Mouse (Mus musculus): ENCODE measurements around the gene Lhfpl2.

Gene Lhfpl2

DNA sequence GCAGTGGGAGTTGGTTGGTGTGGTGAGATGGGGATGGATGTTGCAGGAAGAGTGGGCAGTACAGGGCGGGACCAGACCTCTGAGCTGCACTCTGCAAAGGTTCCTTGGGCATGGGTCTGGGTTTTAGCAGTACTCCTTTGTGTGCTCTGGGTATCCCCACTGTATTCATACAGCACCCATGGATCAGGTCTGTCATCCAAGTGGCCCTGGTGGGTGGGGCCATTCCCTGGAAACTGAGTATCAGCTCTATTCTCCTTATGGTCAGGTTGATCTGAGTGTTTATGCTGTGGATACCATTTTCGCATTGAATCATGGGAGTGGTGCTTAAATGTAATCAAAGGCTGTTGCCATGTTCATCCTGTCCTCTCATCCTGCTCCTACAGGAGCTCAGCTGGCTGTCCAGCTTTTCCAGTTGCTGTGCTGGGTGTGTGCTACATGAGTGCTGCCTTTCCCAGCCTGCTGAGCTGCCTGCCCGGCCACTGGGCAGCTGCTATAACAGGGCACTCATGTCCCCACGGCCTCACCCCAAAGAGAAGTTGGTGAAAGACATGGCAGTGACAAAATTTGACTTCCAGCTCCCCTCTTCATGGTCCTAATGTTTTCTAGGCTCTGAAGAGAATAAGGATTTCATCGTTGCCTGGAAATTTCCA is 9.2 kb downstream of the Lhfpl2 start:
- DNase-seq, result no peak

DNA sequence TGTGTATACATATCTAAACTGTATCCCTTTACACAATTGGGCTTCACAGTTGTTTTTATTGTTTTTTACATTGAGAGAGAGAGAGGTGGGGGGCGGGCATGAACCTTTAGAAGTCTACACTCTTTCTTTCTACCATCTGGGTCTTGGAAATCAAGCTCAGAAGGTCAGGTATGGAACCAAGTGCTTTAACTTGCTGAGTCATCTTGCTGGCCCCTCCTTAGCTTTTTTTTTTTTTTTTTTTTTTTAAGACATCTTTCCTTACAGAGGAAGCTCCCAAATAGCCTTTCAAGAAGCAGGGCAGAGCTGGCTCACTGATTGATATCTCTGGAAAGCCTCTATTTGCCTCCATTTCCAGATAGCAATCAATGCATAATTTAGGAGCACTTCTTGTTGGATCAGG is 10.7 kb downstream of the Lhfpl2 start:
- no peak for DNase-seq

DNA sequence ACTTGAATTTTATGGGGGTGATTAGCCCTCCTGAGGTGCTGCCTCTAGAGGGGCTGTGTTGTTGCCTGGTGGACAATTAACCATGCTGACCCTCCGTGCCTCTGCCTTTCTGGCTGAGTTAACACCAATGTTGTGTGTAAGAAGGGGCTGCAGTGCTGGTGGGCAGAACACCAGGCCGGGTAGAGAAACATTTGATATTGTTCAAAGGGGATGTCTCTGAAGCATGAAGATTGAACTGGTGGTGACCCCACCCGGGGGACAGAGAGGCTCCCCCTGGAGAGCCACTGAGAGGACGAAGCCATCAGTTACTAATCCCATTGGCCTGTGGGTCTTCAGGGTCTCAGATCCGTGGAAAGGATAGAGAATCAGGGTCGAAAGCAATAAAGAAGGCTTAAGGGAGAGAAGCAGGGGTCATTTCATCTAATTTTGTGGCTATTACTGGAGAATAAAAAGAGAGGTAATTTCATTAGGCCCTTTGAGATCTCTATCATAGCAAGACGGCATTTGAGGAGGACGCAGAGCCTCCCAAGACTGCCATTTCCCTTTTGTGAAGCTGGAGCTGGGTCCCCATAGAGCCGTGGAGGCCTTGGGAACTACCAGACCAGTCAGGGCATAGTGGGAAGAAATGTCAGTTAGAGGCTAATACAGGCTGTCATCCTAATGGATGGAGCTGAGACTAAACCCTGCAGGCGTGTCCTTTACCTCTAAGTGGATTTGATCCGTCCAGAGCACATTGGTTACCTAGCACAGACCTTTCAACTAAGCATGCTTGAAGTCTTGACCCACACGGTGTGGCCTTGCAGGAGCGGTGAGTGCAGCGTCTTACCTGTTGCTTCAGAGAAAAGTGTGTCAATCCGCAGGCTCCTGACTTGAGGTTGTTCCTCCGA is 12.1 kb downstream of the Lhfpl2 start:
- no peak for DNase-seq

DNA sequence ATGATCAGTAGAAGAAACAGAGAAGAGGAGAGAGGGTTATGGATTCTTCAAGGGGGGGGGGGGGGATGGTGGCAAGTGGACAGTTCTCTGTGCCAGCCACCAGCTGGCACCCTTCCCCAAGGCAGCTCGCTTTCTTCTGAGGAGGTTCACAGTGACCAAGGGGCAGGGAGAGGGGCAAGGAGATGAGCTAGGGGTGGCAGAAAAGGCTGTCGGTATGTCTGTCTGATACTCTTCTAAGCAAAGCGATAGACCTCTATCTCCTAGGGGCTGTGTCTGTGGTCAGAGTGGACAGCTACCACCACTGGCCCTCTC is 12.7 kb downstream of the Lhfpl2 start:
- no peak for DNase-seq

DNA sequence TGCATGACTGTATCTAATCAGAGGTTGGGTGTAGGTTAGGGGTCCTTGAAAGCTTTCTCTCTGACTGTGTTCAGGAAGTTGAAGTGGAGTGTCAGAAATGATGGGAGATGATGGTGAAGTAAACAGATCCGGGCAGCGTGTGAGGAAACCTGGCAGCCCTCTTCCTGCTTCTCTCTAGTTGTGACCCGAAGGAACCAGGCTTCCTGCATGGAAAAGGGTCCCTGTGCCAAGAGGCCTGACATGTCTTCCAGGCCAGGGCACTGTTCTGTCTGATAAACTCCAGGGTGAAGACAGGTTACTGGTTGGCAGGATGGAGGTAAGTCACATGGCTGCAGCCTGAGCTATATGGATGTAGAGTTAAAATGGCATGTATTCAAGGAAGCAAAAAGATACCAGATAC is 13.3 kb downstream of the Lhfpl2 start:
- DNase-seq, result no peak

DNA sequence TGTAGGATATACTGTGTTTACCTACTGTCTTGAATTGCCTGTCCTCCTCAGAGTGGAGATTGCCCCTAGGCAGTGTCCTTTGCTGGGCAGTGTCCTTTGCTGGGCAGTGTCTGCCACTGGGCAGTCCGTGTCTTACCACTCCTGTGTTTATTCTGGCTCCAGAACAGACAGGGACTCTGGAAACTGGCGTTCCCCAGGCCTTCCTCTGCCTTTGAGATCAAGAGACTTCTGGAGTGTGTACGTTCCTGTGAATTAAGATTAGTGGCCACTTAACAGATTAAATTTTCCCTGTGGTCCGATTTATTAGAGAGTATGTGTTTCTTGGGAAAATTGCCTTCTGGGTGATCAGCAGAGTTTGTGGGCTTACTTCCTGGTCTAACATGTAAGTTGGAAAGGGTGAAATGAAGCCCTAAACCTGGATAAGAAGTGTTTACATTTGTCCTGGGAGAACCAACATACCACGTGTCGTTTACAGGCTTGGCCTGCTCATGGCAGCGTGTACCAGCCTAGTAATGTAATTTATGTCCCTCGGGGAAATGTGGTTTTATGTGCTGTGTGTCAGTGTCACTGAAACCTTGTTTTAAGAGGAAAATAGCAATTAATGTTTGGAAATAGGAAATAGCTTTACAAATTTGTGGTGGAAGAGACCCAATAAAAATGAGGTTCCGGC is 15.6 kb downstream of the Lhfpl2 start:
- no peak for DNase-seq

DNA sequence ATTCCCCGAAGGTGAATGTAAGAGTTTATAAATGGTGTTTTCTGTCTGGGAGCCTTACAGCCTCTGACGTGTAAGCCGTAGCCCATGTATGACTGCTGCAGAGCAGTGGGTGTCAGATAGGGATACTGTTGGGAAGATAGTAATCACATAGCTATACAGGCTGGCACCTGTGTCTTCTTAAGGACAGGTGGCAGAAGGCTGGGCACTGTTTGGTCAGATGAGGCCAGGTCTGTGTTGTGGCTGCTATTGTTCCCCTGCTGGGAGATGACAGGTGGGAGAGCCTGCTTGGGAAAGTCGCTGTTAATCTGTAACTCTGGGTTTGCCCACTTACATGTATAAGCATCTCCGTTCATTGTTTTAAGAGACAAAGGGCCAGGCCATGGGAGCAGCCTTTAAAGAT is 16.1 kb downstream of the Lhfpl2 start:
- DNase-seq, result no peak

DNA sequence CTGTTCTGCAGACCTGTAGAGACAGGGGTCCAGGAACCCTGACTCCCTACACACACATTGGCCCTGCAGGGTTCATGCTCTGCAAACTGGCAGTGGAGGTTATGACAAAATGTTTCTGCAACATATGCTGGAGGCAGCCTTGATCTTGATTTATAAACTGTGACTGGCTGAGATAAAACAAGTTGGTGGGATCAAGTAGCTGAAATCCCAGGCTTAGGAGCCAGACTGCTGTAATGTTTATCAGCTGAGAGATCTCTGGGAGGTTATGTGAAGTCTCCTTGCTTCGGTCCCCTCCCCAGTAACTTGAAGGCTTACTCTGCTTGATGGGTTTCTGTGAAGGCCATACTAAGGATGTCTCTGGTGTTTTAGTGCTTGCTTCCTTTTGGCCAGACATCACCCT is 17.6 kb downstream of the Lhfpl2 start:
- DNase-seq, result no peak

DNA sequence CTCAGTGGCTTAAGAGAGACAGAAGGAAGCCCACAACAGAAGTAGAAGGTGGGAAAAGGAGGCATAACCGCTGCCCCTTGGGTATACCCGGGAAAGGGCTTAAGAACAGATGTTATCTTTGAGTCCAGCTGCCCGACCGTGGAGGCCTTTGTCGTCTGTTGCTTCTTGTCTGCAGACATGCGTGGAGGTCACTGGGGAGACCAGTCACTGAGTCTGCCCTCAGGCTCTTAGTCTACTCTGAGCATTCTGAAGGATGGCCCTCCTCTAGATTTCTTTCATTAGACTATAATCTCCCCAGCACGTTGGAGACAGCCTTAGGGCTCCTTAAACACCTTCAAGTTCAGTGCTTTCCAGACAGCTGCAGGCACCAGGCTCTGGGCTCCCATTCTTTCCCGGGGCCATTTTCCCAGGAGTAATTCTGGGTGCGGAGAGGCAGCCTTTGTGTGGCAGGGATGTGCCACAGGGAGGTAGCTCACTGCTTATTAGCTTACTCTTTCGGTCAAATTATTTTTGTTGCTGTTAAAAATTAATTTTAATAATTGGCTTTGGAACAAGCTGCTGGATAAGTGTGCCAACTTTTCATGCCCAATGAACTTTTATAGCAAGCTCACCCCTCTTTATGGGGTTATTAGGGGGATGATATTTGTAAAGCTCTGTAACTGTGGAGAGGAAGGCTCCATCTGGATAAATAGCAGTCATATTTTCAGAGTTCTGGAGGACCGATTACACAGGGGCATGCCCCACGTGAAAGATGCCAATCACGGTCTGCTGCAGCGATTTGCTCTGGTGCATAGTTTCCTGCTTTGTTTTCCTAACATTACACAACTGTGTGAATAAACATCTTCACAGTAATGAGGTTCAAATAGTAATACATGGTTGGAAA is 19.8 kb downstream of the Lhfpl2 start:
- no peak for DNase-seq

DNA sequence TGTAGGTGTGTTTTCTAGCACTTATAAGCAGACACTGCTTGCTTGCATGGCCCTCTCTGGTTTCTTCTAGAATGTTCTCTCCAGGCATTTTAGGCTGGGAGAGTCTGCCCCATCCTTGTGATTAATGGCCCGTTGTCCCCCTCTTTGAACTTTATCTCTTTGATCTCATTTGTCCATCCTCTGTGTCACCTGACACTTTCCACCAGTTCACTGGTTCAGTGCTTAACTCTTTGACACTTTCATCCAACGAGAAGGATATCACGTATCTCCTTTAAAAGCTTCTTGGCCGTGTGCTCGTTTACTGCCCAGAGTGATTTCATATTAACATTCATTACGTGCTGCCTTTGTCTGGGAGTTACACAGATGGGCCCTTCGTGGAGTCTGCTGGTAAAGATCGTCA is 25.6 kb downstream of the Lhfpl2 start:
- no peak for DNase-seq

DNA sequence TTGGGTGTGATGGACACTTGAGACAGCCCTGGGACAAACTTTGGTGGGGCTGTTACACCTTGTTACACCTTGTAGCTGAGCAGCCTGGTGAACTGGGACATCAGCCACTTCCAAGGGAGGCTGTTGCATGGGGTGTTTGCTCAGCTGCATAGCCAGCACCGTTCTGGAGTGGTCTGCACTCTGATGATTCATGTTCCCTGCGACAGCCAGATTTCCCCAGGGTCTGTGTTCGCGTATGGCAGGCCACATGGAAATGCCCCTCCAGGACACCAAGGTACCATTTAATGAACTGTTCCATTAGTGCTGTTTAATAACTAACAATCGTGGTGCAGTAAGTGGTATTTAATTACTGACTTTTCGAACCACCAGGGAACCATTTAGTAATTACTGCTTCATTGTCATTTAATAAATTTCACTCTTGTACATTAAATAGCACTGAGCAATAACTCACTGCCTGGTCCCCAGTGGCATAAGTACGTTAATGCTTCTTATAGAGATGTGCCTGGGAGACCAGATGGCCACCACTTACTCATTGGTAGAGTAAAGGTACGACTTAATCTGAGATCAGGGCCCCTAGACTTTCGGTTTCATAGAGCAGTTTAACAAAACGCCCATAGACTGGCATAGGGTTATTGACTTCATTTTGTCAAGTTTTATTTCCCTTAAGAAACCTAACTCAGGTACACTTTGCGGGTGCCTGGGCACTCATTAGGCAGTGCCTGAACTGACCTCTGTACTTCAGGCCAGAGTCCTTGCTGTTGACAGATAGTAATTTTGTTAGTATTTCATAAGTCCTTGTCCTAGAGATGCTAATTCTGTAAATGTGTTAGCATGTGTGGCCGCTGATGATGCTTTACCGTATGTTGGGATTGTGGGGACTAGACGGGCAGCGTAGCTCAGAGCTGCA is 26.9 kb downstream of the Lhfpl2 start:
- no peak for DNase-seq

DNA sequence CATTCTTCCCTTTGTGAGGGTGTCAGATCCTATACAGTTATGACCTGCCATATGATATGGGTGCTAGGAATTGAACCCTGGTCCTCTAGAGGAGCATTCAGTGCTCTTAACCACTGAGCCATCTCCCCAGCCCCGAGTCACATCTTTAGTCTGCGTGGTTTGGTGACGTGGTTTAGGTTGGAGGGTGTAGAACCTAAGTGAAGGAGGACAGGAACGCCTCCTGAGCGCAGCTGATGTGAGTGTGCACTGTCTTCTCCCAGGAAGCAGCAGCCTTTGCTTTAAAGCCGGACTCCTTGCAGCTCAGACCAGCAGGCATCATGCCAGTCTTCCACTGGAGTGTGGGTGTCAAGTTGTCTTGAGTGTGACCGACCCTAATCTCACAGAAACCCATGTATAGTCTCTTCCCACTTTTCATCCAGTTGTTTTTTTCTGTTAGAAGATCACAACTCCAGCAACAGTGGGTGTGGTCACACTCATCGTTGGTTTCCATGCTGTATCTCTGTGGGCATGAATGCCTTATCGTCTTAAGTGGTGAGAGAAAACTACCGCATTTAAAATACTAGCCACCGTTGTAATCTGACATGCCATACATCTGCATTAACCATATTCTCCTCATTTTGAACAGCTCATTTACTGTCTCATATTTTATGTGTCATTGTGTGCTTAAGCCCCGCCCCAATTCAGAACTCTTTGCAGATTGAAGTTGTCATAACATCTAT is 28.7 kb downstream of the Lhfpl2 start:
- DNase-seq, result no peak

DNA sequence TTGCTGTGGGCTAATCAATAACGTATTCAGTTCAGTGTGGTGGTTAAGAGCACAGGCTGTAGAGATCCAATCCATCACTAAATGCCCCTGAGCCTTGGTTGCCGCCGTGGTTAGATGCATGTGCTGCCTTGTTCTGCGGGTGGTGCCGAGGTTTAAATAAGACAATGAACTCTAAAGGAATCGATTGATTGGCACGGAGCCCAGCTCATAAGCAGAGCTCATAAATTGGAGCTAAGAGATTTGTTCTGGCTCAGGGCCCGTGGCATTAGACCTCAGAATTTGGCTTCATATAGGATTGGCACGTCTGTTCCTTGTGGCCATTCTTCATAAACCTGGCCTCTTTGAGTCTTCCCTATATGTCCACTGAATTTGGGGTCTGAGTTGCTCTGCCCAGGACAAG is 29.5 kb downstream of the Lhfpl2 start:
- no peak for DNase-seq

DNA sequence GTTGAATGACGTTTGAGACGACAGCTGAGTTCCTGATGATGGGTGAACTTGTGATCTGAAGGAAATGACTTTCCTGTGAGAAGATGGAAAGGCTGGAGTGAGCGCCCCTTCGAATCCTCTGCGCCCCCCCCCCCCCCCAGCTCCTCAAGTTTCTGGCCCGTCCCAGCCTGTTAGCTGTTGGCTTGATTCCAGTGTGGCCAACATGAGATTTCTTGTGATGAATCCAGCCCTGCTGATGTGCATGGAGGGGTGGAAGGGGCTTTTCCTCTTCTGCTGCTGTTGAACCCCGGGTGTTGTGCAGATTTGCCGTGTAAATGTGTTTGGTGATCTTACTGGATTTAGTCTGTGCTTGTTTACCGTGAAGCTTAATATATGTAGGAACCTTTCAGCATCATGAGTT is 31.2 kb downstream of the Lhfpl2 start:
- DNase-seq, result no peak

DNA sequence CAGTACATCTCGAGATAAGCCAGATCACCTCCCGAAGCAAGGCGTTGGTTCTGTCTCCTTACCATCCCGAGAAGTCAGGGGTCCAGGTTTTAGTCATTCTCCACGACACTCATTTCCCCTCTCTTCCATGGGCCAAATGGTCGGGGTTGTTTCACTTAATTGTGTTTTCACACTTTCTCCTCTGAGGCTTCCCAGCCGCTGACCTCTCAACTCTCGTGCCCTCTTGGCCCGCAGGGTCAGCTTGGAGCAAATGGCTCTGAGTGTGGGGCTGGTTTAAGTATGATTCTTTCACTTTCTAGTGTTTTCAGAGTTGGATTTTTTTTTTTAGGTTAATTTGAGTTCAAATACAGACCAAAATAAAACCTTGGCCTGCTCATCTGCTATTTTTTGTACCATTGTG is 31.7 kb downstream of the Lhfpl2 start:
- DNase-seq, result no peak

DNA sequence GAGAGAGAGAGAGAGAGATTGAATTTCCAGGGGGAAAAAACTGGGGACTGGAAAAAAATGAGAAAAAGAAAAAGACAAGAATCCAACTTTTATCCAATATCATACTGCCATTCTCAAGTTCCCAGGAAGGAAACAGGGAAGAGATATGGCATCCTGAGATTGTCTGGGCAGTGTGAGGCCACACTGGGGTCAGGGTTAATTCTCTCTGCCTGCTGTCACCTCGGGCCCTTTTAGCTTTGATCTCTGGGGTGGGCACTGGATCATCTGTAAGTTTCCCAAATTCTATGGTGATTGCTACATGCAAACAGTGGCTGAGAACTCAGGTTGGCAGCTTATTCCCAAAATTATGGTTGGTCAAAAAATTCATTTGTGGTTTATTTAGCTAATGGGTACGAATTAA is 33.8 kb downstream of the Lhfpl2 start:
- DNase-seq, result no peak

DNA sequence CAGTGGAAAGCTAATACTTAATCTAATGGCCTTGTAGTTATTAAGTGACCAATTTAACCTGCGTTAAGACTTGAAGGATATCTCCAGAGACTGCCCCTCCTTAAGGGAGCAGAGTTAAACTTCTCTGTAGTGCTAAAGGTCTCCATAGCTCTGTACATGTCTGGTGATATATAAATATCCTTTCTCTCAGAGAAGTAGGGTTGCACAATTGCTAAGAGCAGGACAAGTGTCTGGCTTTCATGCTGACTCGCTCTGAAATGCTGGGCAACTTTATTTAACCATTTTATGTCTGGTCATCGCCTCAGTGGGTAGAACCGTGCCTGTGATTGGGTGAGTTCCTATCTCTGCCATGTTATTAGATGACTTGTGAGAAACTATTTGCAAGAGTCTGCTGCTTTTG is 36.6 kb downstream of the Lhfpl2 start:
- no peak for DNase-seq

DNA sequence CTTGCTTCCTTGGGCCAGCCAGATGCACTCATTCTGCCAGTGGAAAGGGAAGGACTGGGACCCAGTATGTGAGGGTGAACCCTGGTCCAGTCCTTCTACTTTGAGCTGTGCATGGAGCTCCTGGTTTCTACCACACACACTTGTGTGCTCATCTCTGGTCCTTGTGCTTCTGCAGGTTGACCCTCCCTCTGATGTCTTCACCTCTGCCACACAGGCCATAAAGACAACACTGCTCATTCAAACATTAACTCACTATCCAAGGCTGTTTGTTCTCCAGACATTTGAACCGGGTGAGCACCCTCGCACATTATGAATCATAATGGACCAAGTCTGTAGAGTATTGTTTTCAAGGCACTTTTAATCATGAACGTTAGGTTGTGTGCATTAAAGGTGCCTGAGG is 37.0 kb downstream of the Lhfpl2 start:
- no peak for DNase-seq

DNA sequence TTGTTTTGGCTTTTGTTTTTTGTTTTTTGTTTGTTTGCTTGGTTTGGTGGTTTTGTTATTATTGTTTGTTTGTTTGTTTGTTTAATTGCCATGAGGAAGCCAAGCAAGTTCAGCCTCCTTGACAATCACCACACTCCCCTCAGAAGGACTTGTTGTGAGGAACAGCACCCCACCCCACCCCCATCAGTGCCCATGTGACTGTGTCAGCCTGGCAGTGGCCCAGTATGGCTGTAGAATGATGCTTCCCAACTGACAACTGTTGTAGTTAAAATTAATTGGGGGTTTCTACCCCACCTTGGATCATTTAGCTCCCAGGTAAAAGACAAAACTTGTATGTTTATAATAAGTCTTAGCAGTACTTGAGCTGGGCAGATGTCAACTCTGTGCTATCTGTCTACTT is 37.6 kb downstream of the Lhfpl2 start:
- DNase-seq, result no peak

DNA sequence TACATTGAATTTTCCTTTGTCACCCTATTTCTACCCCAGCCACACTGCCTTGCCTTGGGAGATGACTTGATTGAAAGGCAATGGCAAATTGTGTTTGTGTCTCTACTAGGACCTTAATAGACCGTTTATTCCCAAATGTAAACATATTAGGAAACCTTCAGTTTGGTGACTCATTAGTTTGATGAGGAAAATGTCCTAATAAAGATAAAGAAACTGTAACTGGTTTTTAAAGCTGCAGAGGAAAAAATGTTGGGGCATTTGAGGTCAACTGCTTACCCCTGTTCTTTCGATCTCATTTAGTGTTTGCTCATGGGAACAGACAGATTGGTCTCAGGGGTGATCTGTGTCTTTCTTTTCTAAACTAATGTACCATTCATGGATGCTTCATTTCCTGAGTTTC is 40.1 kb downstream of the Lhfpl2 start:
- no peak for DNase-seq

DNA sequence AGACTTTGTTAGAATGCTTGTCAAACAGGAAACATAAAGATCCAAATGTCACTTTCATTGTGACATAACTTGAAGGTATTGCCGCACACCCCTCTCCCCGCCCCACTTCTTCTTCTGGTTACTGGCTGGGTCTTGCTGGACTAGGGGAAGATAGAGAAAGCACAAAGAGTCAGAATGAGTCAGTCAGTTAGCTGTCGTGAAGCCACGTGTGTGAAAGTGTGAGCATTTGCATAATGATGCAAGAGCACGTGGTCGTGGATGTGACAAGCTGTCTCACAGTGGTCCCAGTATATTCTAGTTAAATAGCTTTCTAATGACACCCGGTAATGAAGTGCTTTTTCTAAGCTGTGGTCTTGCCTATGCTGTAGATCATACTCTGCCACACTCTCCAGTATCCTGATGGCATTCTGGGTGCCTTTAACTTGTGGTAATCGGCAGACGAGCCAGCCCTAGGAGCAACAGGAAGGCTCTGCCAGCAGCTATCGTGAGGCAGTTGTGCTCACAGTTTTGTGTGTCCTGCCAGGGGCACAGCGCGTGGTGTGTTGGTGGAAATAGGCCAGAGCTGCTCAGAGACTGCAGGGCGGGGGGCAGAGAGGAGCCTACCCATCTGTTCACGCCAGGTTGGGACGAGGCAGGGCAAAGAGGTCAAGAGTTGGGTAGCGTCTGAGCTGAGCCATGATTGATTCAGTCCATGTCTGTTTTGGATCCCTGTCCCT is 40.9 kb downstream of the Lhfpl2 start:
- DNase-seq, result no peak
